Mouse (Mus musculus) gastrocnemius, adult 8-10 months (tissue): ENCODE results near the gene Dync1h1. TPM values are rescaled to one million over a fixed set of nuclear protein-coding genes. Genes with fewer than 3 reads are reported as not detected.
A peak's percentile ranks its signal among the peaks of the same experiment; 100 is the strongest.

Source experiments
- DNase-seq, 2 experiments: peaks; one replicate each; pipeline ENCODE4 v3.0.0; 2022; ENCODE audit warnings: low spot score in 2 of 2
- total RNA-seq, 4 experiments: library from RNA; stranded (reverse); gene quantifications; 2 replicates each; pipeline ENCODE4 v1.2.4; 2022

The Dync1h1 gene
- total RNA-seq = 10 to 100 TPM; 68.4 to 93.0 (median 74.2) TPM

- peak; percentile 82 to 90 for DNase-seq
These were observed at the start of gene Dync1h1 for GRCm38 (mm10) chr12:110601241-110602218. Dync1h1 (plus strand) TSS chr12:110601452.

- no peak for DNase-seq
These were observed 49.1 kb upstream of the Dync1h1 start for GRCm38 (mm10) chr12:110552113-110552512.

GRCm38 (mm10) chr12:110553362-110553761, 47.9 kb upstream of the Dync1h1 start:
- no peak for DNase-seq

GRCm38 (mm10) chr12:110555536-110556240, 45.6 kb upstream of the Dync1h1 start:
- DNase-seq = no peak

- DNase-seq = peak in 1 of 2 experiments; percentile 28
These were observed 44.2 kb upstream of the Dync1h1 start for GRCm38 (mm10) chr12:110556861-110557628.

GRCm38 (mm10) chr12:110558175-110558574, 43.1 kb upstream of the Dync1h1 start:
- DNase-seq = no peak

- DNase-seq = no peak
These were observed 37.9 kb upstream of the Dync1h1 start for GRCm38 (mm10) chr12:110563383-110563782.

- DNase-seq = no peak
These were observed 36.4 kb upstream of the Dync1h1 start for GRCm38 (mm10) chr12:110564848-110565247.

- DNase-seq = no peak
These were observed 34.9 kb upstream of the Dync1h1 start for GRCm38 (mm10) chr12:110566366-110566765.

GRCm38 (mm10) chr12:110571050-110571449, 30.2 kb upstream of the Dync1h1 start:
- DNase-seq = no peak

GRCm38 (mm10) chr12:110572351-110572750, 28.9 kb upstream of the Dync1h1 start:
- no peak for DNase-seq

- no peak for DNase-seq
These were observed 27.6 kb upstream of the Dync1h1 start for GRCm38 (mm10) chr12:110573635-110574034.

GRCm38 (mm10) chr12:110575926-110576325, 25.3 kb upstream of the Dync1h1 start:
- no peak for DNase-seq

- no peak for DNase-seq
These were observed 22.9 kb upstream of the Dync1h1 start for GRCm38 (mm10) chr12:110578333-110578732.

GRCm38 (mm10) chr12:110588622-110589021, 12.6 kb upstream of the Dync1h1 start:
- no peak for DNase-seq

- DNase-seq = no peak
These were observed 10.4 kb upstream of the Dync1h1 start for GRCm38 (mm10) chr12:110590804-110591259.

- DNase-seq = peak; percentile 96 to 98
These were observed 9.9 kb upstream of the Dync1h1 start for GRCm38 (mm10) chr12:110591260-110591883.

GRCm38 (mm10) chr12:110598527-110598926, 2.7 kb upstream of the Dync1h1 start:
- DNase-seq = peak; percentile 31 to 34

GRCm38 (mm10) chr12:110599791-110600190, 1.5 kb upstream of the Dync1h1 start:
- DNase-seq = no peak

- no peak for DNase-seq
These were observed 844 bp upstream of the Dync1h1 start for GRCm38 (mm10) chr12:110600225-110600991.
